Mouse (Mus musculus): ENCODE measurements around the gene Dock10. TPM values are rescaled to one million over a fixed set of nuclear protein-coding genes. Genes with fewer than 3 reads are reported as not detected.

The Dock10 gene
- total RNA-seq, 2 experiments from 2014 or later: 3.6 to 5.6 TPM

- intact Hi-C loops (cut with DNase I): no loop called here
- DNase-seq (ENCODE audit: low spot score): no peak
These were observed 131.5 kb downstream of the Dock10 start for GRCm38 (mm10) chr1:80626800-80627199.

- intact Hi-C loops (cut with DNase I): no loop called here
- DNase-seq (ENCODE audit: low spot score): no peak
These were observed 133.0 kb downstream of the Dock10 start for GRCm38 (mm10) chr1:80625371-80625770.

GRCm38 (mm10) chr1:80624552-80624951, 133.8 kb downstream of the Dock10 start:
- intact Hi-C loops (cut with DNase I): no loop called here
- no peak for DNase-seq (ENCODE audit: low spot score)

GRCm38 (mm10) chr1:80622646-80623045, 135.7 kb downstream of the Dock10 start:
- DNase-seq (ENCODE audit: low spot score): no peak
- intact Hi-C loops (cut with DNase I): no loop called here

GRCm38 (mm10) chr1:80619100-80619499, 139.2 kb downstream of the Dock10 start:
- intact Hi-C loops (cut with DNase I): no loop called here

GRCm38 (mm10) chr1:80616671-80617070, 141.7 kb downstream of the Dock10 start:
- intact Hi-C loops (cut with DNase I): no loop called here
- DNase-seq (ENCODE audit: low spot score): no peak

More at GRCm38 (mm10) chr1:80619100-80619499, 139.2 kb downstream of the Dock10 start:
- DNase-seq (ENCODE audit: low spot score): no peak

GRCm38 (mm10) chr1:80614750-80615149, 143.6 kb downstream of the Dock10 start:
- intact Hi-C loops (cut with DNase I): no loop called here
- DNase-seq (ENCODE audit: low spot score): no peak

GRCm38 (mm10) chr1:80613395-80614011, 144.8 kb downstream of the Dock10 start:
- DNase-seq (ENCODE audit: low spot score): no peak
- intact Hi-C loops (cut with DNase I): no loop called here

GRCm38 (mm10) chr1:80607546-80607945, 150.8 kb downstream of the Dock10 start:
- intact Hi-C loops (cut with DNase I): no loop called here
- no peak for DNase-seq (ENCODE audit: low spot score)

GRCm38 (mm10) chr1:80606131-80606754, 152.1 kb downstream of the Dock10 start:
- DNase-seq (ENCODE audit: low spot score): no peak
- intact Hi-C loops (cut with DNase I): no loop called here

- intact Hi-C loops (cut with DNase I): no loop called here
- no peak for DNase-seq (ENCODE audit: low spot score)
These were observed 154.0 kb downstream of the Dock10 start for GRCm38 (mm10) chr1:80604332-80604731.

- intact Hi-C loops (cut with DNase I): no loop called here
- no peak for DNase-seq (ENCODE audit: low spot score)
These were observed 155.2 kb downstream of the Dock10 start for GRCm38 (mm10) chr1:80603081-80603480.

- no peak for DNase-seq (ENCODE audit: low spot score)
- intact Hi-C loops (cut with DNase I): no loop called here
These were observed 175.0 kb downstream of the Dock10 start for GRCm38 (mm10) chr1:80583281-80583680.

GRCm38 (mm10) chr1:80582186-80582585, 176.1 kb downstream of the Dock10 start:
- intact Hi-C loops (cut with DNase I): no loop called here

GRCm38 (mm10) chr1:80576898-80577297, 181.4 kb downstream of the Dock10 start:
- intact Hi-C loops (cut with DNase I): no loop called here
- DNase-seq (ENCODE audit: low spot score): no peak

More at GRCm38 (mm10) chr1:80582186-80582585, 176.1 kb downstream of the Dock10 start:
- no peak for DNase-seq (ENCODE audit: low spot score)

GRCm38 (mm10) chr1:80556446-80556845, 201.9 kb downstream of the Dock10 start:
- intact Hi-C loops (cut with DNase I): no loop called here
- DNase-seq (ENCODE audit: low spot score): no peak

GRCm38 (mm10) chr1:80541522-80541921, 216.8 kb downstream of the Dock10 start:
- DNase-seq (ENCODE audit: low spot score): no peak
- intact Hi-C loops (cut with DNase I): no loop called here

GRCm38 (mm10) chr1:80522197-80522596, 236.1 kb downstream of the Dock10 start:
- intact Hi-C loops (cut with DNase I): no loop called here

GRCm38 (mm10) chr1:80520456-80520855, 237.9 kb downstream of the Dock10 start:
- intact Hi-C loops (cut with DNase I): no loop called here

More at GRCm38 (mm10) chr1:80522197-80522596, 236.1 kb downstream of the Dock10 start:
- no peak for DNase-seq (ENCODE audit: low spot score)

GRCm38 (mm10) chr1:80519893-80520292, 238.4 kb downstream of the Dock10 start:
- no peak for DNase-seq (ENCODE audit: low spot score)
- intact Hi-C loops (cut with DNase I): loop anchor here (10.0 kb wide), 2 partner anchors 105 to 735 kb away; no protein-coding TSS in a partner anchor

More at GRCm38 (mm10) chr1:80520456-80520855, 237.9 kb downstream of the Dock10 start:
- no peak for DNase-seq (ENCODE audit: low spot score)

GRCm38 (mm10) chr1:80515836-80516235, 242.5 kb downstream of the Dock10 start:
- no peak for DNase-seq (ENCODE audit: low spot score)
- intact Hi-C loops (cut with DNase I): loop anchor here (10.0 kb wide), 2 partner anchors 101 to 731 kb away; no protein-coding TSS in a partner anchor

All from heart, postnatal 25 days (tissue).